Mouse (Mus musculus): ENCODE measurements at regions not wholly inside any gene's neighbourhood (a gene's known extent, or its start where the extent isn't known, plus 50 kb on each side); places are given as distances from the start of the nearest gene placed in this dataset.
A peak's percentile ranks its signal among the peaks of the same experiment; 100 is the strongest.

- DNase-seq (ENCODE audit: low spot score in 2 of 2): no peak
These were observed 134.7 kb downstream of the Rnd3 start for GRCm38 (mm10) chr2:51014232-51014631.

- DNase-seq (ENCODE audit: low spot score in 2 of 2): no peak
These were observed 135.8 kb downstream of the Rnd3 start for GRCm38 (mm10) chr2:51013090-51013489.

- DNase-seq (ENCODE audit: low spot score in 2 of 2): no peak
These were observed 140.7 kb downstream of the Rnd3 start for GRCm38 (mm10) chr2:51008251-51008533.

- DNase-seq (ENCODE audit: low spot score in 2 of 2): no peak
These were observed 141.3 kb downstream of the Rnd3 start for GRCm38 (mm10) chr2:51007409-51008250.

- no peak for DNase-seq (ENCODE audit: low spot score in 2 of 2)
These were observed 142.1 kb downstream of the Rnd3 start for GRCm38 (mm10) chr2:51006818-51007217.

- DNase-seq (ENCODE audit: low spot score in 2 of 2): no peak
These were observed 147.4 kb downstream of the Rnd3 start for GRCm38 (mm10) chr2:51001548-51001947.

- DNase-seq (ENCODE audit: low spot score in 2 of 2): no peak
These were observed 165.0 kb downstream of the Rnd3 start for GRCm38 (mm10) chr2:50983883-50984410.

- DNase-seq (ENCODE audit: low spot score in 2 of 2): no peak
These were observed 166.3 kb downstream of the Rnd3 start for GRCm38 (mm10) chr2:50982571-50982970.

- no peak for DNase-seq (ENCODE audit: low spot score in 2 of 2)
These were observed 170.6 kb downstream of the Rnd3 start for GRCm38 (mm10) chr2:50978356-50978755.

- DNase-seq (ENCODE audit: low spot score in 2 of 2): peak; percentile 58 to 81
These were observed 177.6 kb downstream of the Rnd3 start for GRCm38 (mm10) chr2:50971131-50971825.

GRCm38 (mm10) chr2:50968382-50968781 lies 180.5 kb downstream of the Rnd3 start:
- no peak for DNase-seq (ENCODE audit: low spot score in 2 of 2)

- no peak for DNase-seq (ENCODE audit: low spot score in 2 of 2)
These were observed 181.1 kb downstream of the Rnd3 start for GRCm38 (mm10) chr2:50967826-50968225.

- no peak for DNase-seq (ENCODE audit: low spot score in 2 of 2)
These were observed 181.8 kb downstream of the Rnd3 start for GRCm38 (mm10) chr2:50967133-50967532.

- DNase-seq (ENCODE audit: low spot score in 2 of 2): no peak
These were observed 183.4 kb downstream of the Rnd3 start for GRCm38 (mm10) chr2:50965485-50966017.

- DNase-seq (ENCODE audit: low spot score in 2 of 2): no peak
These were observed 184.8 kb downstream of the Rnd3 start for GRCm38 (mm10) chr2:50964062-50964461.

- no peak for DNase-seq (ENCODE audit: low spot score in 2 of 2)
These were observed 187.9 kb downstream of the Rnd3 start for GRCm38 (mm10) chr2:50961049-50961448.

- no peak for DNase-seq (ENCODE audit: low spot score in 2 of 2)
These were observed 189.6 kb downstream of the Rnd3 start for GRCm38 (mm10) chr2:50959323-50959722.

- DNase-seq (ENCODE audit: low spot score in 2 of 2): no peak
These were observed 194.4 kb downstream of the Rnd3 start for GRCm38 (mm10) chr2:50954361-50955066.

- no peak for DNase-seq (ENCODE audit: low spot score in 2 of 2)
These were observed 197.9 kb downstream of the Rnd3 start for GRCm38 (mm10) chr2:50951027-50951426.

- DNase-seq (ENCODE audit: low spot score in 2 of 2): no peak
These were observed 199.2 kb downstream of the Rnd3 start for GRCm38 (mm10) chr2:50949717-50950116.

- DNase-seq (ENCODE audit: low spot score in 2 of 2): no peak
These were observed 203.4 kb downstream of the Rnd3 start for GRCm38 (mm10) chr2:50945526-50945925.

- no peak for DNase-seq (ENCODE audit: low spot score in 2 of 2)
These were observed 205.7 kb downstream of the Rnd3 start for GRCm38 (mm10) chr2:50943180-50943579.
